Mouse (Mus musculus): ENCODE results near the gene Itgb2.
A peak's percentile ranks its signal among the peaks of the same experiment; 100 is the strongest.

DNA sequence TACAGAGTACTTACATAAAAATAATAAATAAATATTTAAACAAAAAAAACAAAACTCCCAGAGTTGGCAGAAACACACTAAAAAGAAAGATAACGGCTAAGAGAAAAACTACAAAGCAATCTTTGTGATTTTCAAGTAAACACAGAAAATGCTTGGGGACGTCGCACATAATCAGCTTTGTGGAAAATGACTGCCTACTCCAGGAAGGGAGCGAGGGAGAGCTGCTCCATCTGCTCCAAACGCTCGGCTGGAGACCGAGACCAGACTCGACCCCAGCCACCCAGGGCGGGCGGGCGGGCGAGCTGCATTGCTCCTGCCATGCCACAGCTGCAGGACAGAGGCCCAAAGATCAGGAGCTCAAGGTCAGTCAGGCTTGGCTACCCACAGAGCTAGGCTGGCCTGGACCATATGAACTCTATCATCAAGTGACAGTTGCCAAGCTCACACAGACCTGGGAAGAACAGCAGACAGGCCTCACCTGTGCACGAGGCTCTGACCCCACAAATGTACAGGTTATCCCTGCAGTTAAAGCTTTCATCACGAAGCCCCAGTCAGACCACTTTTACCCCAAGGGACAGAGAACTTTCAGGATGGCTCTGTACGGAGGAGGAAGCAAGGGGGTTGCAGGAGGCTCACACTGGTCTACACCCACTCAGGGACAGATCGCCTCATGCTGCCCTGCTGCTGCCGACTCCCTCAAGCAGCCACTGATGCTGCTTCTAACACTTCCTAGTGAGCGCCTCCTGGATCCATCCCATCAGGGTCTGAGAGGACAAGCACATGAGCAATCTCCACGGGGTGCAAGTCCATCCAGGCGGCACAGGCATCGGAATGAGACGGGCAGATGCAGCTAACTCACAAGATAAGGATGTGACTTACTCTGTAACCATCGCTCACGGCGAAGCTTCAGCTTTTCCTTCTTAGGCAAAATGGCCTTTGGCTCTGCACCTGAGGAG, 26.8 kb upstream of the Itgb2 start:
- 0 out of 2 replicates have a peak, but pooled peaks have one; percentile 3 for TF ChIP-seq CTCF (conservative IDR thresholded peaks at IDR 0.05; ENCODE audit: insufficient read depth, insufficient read length, low read depth, low read length)
- TF ChIP-seq POLR2A (IDR thresholded peaks at IDR 0.05; ENCODE audit: low read depth, low read length): no peak
